Mouse (Mus musculus): ENCODE results near the gene Col16a1. TPM values are rescaled to one million over a fixed set of nuclear protein-coding genes. Genes with fewer than 3 reads are reported as not detected.

The Col16a1 gene
- polyA plus RNA-seq, 1 experiment: 1.1 TPM

DNA sequence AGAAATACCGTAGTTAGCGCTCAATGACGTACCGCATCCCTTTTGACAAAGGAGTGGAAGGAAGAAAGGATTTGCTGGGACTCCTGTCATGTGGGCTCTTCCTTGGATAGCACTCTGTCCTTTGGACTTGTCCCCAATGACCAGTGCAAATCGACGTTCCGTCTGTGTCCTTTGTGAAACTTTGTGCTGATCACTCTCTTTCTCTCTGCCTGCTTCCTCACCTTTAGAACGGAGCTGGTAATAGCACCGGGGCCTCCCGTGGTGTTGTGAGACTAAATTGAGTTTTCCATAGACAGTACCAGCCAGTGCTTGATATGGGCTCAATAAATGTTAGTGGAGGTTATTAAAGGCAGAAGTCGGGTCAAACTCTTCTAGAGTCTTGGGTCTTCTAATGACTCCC lies 6.6 kb upstream of the Col16a1 start:
- H3K4me1 ChIP-seq (ENCODE audit: control insufficient read depth, insufficient read depth, low read length): peaks cover 10% of the 10 kb centered on the region
- no peak overlapping the region for H3K27ac ChIP-seq (ENCODE audit: insufficient read depth, low read depth, low read length)
- no peak overlapping the region for H3K4me3 ChIP-seq (ENCODE audit: insufficient read depth, low read length)
- TF ChIP-seq POLR2A (IDR thresholded peaks at IDR 0.05; ENCODE audit: borderline replicate concordance, low read depth, low read length): no peak
- no peak for TF ChIP-seq CTCF (IDR thresholded peaks at IDR 0.05; ENCODE audit: low read depth, low read length)

DNA sequence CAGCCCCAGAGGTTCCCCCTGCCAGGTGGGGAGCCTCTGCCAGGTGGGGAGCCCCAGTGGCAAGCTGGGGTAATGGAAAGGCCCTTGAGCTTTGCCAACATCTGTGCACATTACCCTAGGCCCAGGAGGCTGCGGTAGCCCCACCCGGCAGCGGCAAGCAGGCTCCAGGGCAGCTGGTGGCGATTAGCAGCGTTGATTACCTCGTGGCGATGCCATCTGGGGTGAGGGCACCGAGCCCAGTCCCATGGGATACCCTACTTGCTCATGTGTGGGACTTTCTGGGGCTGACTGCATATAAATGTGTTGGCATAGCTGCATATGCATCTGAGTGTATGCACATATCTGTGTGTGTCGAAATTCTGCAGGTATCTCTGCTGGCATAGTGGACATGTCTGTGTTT lies 3.4 kb upstream of the Col16a1 start:
- H3K4me3 ChIP-seq (ENCODE audit: insufficient read depth, low read length): no peak overlapping the region
- peaks cover 11% of the 10 kb centered on the region for H3K4me1 ChIP-seq (ENCODE audit: control insufficient read depth, insufficient read depth, low read length)
- TF ChIP-seq CTCF (IDR thresholded peaks at IDR 0.05; ENCODE audit: low read depth, low read length): no peak
- no peak for TF ChIP-seq POLR2A (IDR thresholded peaks at IDR 0.05; ENCODE audit: borderline replicate concordance, low read depth, low read length)
- H3K27ac ChIP-seq (ENCODE audit: insufficient read depth, low read depth, low read length): no peak overlapping the region

DNA sequence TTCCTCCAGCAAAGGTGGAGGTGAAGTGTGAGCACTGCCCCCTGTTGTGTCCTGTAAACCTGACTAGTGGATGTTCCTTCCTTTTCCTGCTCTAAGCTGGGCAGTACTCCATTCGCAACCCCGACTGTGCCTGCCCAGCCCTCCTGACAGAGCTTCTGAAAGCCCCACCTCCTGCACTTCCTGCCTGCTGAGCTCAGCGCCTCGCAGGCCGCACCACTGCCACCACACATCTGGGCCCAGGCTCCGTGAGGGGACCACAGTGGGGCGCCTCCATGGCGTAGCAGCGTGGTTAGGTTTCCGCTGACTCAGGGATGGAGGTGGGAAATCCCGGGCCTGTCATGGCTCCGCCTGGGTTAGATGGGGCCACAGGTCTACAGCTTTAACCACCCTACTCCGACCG lies 2.0 kb upstream of the Col16a1 start:
- Histone ChIP-seq H3K4me1 (ENCODE audit: control insufficient read depth, insufficient read depth, low read length) (peaks cover 24% of the 10 kb centered on the region), H3K4me3 (ENCODE audit: insufficient read depth, low read length) (no peak overlapping the region), H3K27ac (ENCODE audit: insufficient read depth, low read depth, low read length) (no peak overlapping the region)
- TF ChIP-seq CTCF (IDR thresholded peaks at IDR 0.05; ENCODE audit: low read depth, low read length) (no peak), POLR2A (IDR thresholded peaks at IDR 0.05; ENCODE audit: borderline replicate concordance, low read depth, low read length) (no peak)

DNA sequence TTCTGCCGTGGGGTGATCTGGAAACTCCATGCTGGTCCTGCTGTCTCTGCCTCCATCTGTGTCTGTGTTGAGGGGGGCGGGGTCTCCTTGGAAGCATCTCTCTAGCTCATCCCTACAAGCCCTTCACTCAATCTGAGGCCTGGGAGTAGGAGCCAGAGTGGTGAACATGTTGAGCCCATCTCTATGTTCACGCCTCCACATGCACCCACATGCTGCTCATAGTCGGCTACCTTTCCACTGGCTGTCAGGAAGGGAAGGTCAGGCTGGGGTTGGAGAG lies 501 bp downstream of the Col16a1 start:
- TF ChIP-seq CTCF (IDR thresholded peaks at IDR 0.05; ENCODE audit: low read depth, low read length) (no peak), POLR2A (IDR thresholded peaks at IDR 0.05; ENCODE audit: borderline replicate concordance, low read depth, low read length) (no peak)
- no peak overlapping the region for H3K4me3 ChIP-seq (ENCODE audit: insufficient read depth, low read length)
- no peak overlapping the region for H3K27ac ChIP-seq (ENCODE audit: insufficient read depth, low read depth, low read length)
- H3K4me1 ChIP-seq (ENCODE audit: control insufficient read depth, insufficient read depth, low read length): peaks cover 32% of the 10 kb centered on the region

DNA sequence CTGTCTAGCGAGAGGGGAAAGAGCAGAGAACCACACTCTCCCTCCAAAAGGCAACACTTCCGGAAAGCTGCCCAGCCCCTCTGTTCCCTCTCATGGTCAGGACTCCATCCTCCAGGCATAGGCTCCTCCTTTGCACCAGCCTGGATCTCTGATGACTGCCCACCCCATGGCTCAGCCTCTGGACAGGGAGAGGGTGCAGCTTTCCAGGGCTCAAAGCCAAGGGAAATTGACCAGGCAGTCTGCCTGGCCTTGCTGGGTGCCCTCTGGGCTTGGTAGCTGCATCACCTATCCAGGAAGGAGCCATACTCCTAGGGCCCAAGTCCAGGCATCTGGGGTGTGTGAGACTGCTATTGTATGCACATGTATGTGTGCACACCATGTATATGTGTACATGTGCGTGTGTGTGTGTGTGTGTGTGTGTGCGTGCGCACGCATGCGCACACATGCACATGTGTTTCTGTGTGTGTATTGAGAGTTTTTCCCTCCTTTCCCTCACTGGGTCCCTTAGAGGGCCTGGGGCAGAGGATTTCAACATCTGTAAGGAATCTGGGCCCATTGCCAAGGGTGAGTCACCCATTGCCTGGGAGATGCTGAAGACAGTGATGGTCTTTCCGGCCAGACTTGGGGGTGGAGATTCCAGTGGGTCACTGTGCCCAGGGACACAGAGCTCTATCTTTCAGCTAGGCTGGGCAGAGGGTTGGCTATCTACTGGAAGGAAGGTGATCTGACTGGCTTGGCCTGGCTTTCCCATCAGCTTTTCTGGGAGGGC lies 2.6 kb downstream of the Col16a1 start:
- no peak overlapping the region for H3K4me3 ChIP-seq (ENCODE audit: insufficient read depth, low read length)

DNA sequence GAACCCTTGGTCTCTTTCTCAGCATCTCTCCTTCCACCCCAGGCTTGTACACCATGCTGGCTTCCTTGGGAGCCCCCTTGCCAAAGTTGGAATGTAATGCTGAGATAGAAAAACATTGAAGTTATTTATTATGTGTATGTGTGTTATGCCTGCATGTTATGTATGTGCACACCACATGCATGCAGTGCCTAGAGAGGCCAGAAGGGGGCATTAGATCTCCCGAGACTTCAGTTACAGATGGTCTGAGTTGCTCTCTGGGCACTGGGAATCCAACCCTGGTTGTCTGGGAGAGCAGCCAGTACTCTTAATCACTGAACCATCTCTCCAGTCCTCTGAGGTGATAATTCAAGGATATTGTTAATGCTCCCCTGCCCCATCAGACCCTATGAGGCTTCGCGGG lies 4.6 kb downstream of the Col16a1 start:
- peaks cover 21% of the 10 kb centered on the region for H3K4me1 ChIP-seq (ENCODE audit: control insufficient read depth, insufficient read depth, low read length)
- no peak overlapping the region for H3K27ac ChIP-seq (ENCODE audit: insufficient read depth, low read depth, low read length)
- TF ChIP-seq POLR2A (IDR thresholded peaks at IDR 0.05; ENCODE audit: borderline replicate concordance, low read depth, low read length): no peak
- TF ChIP-seq CTCF (IDR thresholded peaks at IDR 0.05; ENCODE audit: low read depth, low read length): no peak
- H3K4me3 ChIP-seq (ENCODE audit: insufficient read depth, low read length): no peak overlapping the region

More for the DNA sequence above, 2.6 kb downstream of the Col16a1 start:
- Histone ChIP-seq H3K27ac (ENCODE audit: insufficient read depth, low read depth, low read length) (no peak overlapping the region), H3K4me1 (ENCODE audit: control insufficient read depth, insufficient read depth, low read length) (peaks cover 28% of the 10 kb centered on the region)
- TF ChIP-seq POLR2A (IDR thresholded peaks at IDR 0.05; ENCODE audit: borderline replicate concordance, low read depth, low read length): no peak
- TF ChIP-seq CTCF (IDR thresholded peaks at IDR 0.05; ENCODE audit: low read depth, low read length): no peak

DNA sequence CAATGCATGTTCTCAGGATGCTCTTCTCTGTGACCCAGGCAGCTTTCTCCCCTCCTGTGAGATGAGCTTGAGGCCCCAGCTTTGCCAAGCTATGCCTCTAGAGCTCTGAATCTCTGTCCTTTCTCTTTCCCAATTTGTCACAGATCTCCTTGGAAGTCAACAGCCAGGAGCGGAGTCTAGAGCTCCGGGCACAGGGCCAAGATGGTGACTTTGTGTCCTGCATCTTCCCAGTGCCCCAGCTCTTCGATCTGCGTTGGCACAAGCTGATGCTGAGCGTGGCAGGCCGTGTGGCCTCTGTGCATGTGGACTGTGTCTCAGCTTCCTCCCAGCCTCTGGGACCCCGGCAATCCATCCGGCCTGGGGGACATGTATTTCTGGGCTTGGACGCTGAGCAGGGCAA lies 5.5 kb downstream of the Col16a1 start:
- TF ChIP-seq CTCF (IDR thresholded peaks at IDR 0.05; ENCODE audit: low read depth, low read length) (no peak), POLR2A (IDR thresholded peaks at IDR 0.05; ENCODE audit: borderline replicate concordance, low read depth, low read length) (no peak)
- H3K4me1 ChIP-seq (ENCODE audit: control insufficient read depth, insufficient read depth, low read length): peaks cover 21% of the 10 kb centered on the region
- H3K27ac ChIP-seq (ENCODE audit: insufficient read depth, low read depth, low read length): no peak overlapping the region
- no peak overlapping the region for H3K4me3 ChIP-seq (ENCODE audit: insufficient read depth, low read length)

DNA sequence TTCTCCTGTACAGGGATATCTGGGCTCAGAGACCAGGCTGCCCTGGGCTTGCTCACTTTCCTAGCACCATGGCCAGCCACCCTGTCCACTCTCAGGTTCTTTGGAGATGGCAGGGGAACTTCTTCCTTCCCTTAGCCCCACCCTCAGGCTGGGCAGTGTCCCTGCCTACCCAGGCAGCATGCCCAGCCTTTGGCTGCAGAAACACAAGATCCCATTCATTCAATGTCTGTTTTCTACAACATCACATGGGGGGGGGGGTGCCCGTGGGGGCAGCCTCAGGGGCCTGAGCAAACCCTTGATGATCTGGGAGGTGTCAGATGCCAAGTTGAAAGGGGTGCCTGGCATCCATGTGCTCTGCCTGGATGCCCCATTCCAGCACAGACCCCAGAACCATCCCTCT lies 7.1 kb downstream of the Col16a1 start:
- TF ChIP-seq CTCF (IDR thresholded peaks at IDR 0.05; ENCODE audit: low read depth, low read length) (no peak), POLR2A (IDR thresholded peaks at IDR 0.05; ENCODE audit: borderline replicate concordance, low read depth, low read length) (no peak)
- Histone ChIP-seq H3K27ac (ENCODE audit: insufficient read depth, low read depth, low read length) (no peak overlapping the region), H3K4me1 (ENCODE audit: control insufficient read depth, insufficient read depth, low read length) (peaks cover 16% of the 10 kb centered on the region), H3K4me3 (ENCODE audit: insufficient read depth, low read length) (no peak overlapping the region)

DNA sequence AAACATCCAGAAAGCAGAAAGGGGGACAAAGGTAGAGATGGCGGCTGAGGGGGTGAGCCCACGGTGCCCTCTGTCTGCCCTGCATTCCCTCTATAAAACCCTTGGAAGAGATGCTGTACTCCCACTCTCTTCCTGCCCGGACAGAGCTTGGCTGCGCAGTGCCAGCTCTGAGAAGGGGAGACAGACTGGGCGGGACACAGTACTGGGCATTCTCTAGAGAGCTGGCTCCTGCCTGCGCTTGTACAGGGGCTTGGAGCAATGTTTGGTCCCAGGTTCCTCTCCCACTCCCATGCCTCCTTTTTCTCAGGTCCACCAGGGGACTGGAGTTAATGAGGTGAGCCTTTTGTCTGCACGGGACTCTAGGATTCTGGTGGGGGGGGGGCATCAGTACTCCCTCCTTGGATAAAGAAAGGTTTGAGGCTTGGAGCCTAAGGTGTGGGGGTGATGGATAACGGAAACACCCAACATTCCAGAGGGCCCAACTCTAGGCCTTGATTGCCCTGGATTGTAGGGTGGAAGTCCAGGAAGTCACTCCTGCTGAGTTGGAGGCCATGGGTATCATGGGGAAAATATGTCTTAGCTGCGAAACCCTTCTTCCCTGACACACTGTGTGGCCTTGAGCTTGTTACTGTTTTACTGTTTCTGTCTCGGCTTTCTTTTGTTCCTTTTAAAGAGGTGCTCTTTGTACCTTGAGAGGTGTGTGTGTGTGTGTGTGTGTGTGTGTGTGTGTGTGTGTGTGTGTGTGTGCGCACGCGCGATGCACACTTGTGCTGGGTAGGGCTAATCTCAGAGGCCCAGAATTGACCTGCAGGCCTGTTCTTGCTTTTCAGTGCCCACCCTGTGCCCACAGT lies 7.7 kb downstream of the Col16a1 start:
- Histone ChIP-seq H3K4me1 (ENCODE audit: control insufficient read depth, insufficient read depth, low read length) (peaks cover 10% of the 10 kb centered on the region), H3K27ac (ENCODE audit: insufficient read depth, low read depth, low read length) (no peak overlapping the region), H3K4me3 (ENCODE audit: insufficient read depth, low read length) (no peak overlapping the region)
- no peak for TF ChIP-seq CTCF (IDR thresholded peaks at IDR 0.05; ENCODE audit: low read depth, low read length)

DNA sequence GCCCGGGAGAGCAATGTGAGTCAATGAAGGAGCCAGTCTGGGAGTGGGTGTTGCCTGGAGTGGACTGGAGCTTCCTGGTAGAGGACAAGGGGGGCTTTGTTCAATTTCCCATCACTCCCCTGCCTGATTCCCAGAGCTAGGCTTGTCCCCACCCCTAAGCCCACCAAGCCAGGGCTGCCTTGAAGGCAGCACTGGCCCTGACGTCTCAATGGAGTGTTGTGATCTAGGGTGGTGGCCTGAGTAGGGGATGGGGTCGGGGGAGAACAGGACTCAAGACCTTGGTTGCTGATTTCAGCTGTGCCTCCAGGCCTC lies 8.3 kb downstream of the Col16a1 start:
- Histone ChIP-seq H3K4me3 (ENCODE audit: insufficient read depth, low read length) (no peak overlapping the region), H3K27ac (ENCODE audit: insufficient read depth, low read depth, low read length) (no peak overlapping the region), H3K4me1 (ENCODE audit: control insufficient read depth, insufficient read depth, low read length) (peaks cover 4% of the 10 kb centered on the region)
- TF ChIP-seq POLR2A (IDR thresholded peaks at IDR 0.05; ENCODE audit: borderline replicate concordance, low read depth, low read length) (no peak), CTCF (IDR thresholded peaks at IDR 0.05; ENCODE audit: low read depth, low read length) (no peak)

Measured in bone marrow macrophage, adult 2 months (primary cell).